Mouse (Mus musculus) midbrain, embryonic 10.5 days (tissue): ENCODE data around the gene Olfr549. TPM values are rescaled to one million over a fixed set of nuclear protein-coding genes. Genes with fewer than 3 reads are reported as not detected.

ENCODE experiments used
- DNase-seq: peaks from one replicate; pipeline ENCODE4 v3.0.0-alpha.2; 2017; ENCODE audit warnings: low spot score
- H3K27ac ChIP-seq: fragments of 300-500 bp; sonication (generic); replicated peaks from 2 replicates; pipeline ENCODE4 v1.5.1; 2016; ENCODE audit warnings: mild to moderate bottlenecking
- H3K27me3 ChIP-seq: fragments of 300-500 bp; sonication (generic); 2 replicates; pipeline ENCODE4 v1.6.1; 2016; ENCODE audit warnings: low read depth, mild to moderate bottlenecking; ENCODE audit not compliant: poor library complexity, severe bottlenecking
- H3K36me3 ChIP-seq: fragments of 300-500 bp; sonication (generic); 2 replicates; pipeline ENCODE4 v1.6.1; 2016; ENCODE audit warnings: mild to moderate bottlenecking, moderate library complexity
- H3K4me1 ChIP-seq: fragments of 300-500 bp; sonication (generic); 2 replicates; pipeline ENCODE4 v1.6.1; 2016
- H3K4me3 ChIP-seq: fragments of 300-500 bp; sonication (generic); 2 replicates; pipeline ENCODE4 v1.5.1; 2016; ENCODE audit warnings: mild to moderate bottlenecking, moderate library complexity
- H3K9me3 ChIP-seq: fragments of 300-500 bp; sonication (generic); replicated peaks from 2 replicates; pipeline ENCODE4 v1.6.1; 2016; ENCODE audit warnings: mild to moderate bottlenecking
- WGBS: fragments of 180-500 bp; shearing (Covaris S2); methylation state at CpG from one replicate; pipeline ENCODE4 v1.1.7; 2016; 5-methylcytosine and 5-hydroxymethylcytosine counted together
- polyA plus RNA-seq: library from polyadenylated mRNA; unstranded; fragments of >200 nt; fragmentation: Nextera tagmentation; extraction: Ambion mirVana; gene quantifications from 2 replicates; pipeline ENCODE4 v1.2.1, GENCODE M21; 2016

The Olfr549 gene
- polyA plus RNA-seq, 1 experiment from 2014 or later: not detected

DNA sequence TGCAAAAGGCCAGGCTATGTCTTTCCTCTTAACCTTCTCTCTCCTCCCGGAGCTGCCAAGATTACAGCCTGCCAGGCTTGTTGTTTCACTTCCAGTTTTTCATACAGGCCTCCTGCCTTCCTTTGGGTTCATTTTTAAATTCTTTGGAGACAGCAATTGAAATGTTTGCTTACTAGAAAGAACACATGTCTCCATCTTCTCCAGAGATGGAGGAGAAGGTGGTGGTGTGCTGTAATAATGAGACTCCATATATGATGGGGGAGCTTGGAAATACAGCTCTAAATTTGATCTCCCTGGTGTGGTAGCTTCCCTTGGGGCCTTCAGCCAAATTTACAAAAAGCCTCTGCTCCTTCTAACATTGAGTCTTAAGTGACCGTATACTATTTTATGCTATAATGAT is 9.1 kb upstream of the Olfr549 start, which contains the start of gene Olfr548-ps1:
TSS of gene Olfr548-ps1 (plus strand) at position 301 of the 400 bp plus-strand sequence.
- Histone ChIP-seq H3K27me3 (no peaks in the 10 kb centered on the region), H3K4me3 (no peak within 1 kb of the TSS), H3K36me3 (no peaks in the 10 kb centered on the region), H3K9me3 (no peaks in the 10 kb centered on the region), H3K27ac (no peak within 1 kb of the TSS), H3K4me1 (no peaks in the 10 kb centered on the region)
- WGBS: 86% methylated on average over 2 of the region's 2 CpGs
- DNase-seq: no peak

DNA sequence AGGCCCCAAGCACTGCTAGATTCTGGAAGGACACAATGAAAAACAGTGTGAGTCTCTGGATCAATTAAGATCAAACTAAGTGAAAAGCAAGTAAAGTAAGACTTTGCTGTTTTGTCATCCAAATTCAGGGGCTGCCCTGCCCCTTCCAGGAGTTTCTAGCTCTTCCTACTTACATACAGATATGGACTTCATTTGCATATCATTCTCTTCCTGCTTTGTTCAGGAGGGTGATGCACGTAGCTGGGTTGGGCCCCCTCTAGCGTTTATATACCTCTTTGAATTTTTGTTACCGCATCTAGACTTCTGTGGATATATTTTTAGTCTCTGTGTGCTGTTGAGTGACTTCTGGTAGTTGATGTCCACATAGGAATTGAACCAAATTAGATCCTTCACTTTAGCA is 8.4 kb upstream of the Olfr549 start:
- WGBS: 71% methylated on average over 3 of the region's 3 CpGs

DNA sequence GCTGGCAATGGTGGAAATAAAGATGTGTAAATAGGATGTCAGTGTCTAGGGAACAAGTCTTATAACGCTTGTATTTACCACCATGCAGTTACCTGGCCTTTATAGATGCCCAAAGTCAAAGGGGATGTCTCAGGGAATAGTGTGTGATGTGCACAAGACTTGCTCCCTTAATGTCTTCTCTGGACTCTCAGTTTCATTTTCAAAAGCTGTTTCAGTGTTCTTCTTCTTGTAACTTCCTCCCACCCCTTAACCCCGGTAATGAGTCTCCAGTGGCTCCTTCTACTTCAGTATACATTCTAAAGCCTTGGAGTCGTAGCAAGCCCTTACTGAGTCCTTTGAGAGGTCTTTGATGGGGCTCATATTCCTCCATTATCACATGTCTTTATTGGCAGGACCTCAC is 3.6 kb downstream of the Olfr549 start:
- Histone ChIP-seq H3K4me3 (no peak overlapping the region), H3K27ac (no peak overlapping the region), H3K27me3 (no peaks in the 10 kb centered on the region), H3K4me1 (no peaks in the 10 kb centered on the region), H3K36me3 (no peaks in the 10 kb centered on the region), H3K9me3 (no peaks in the 10 kb centered on the region)
- DNase-seq: no peak
- WGBS: 83% methylated on average over 3 of the region's 3 CpGs

More for the DNA sequence above, 8.4 kb upstream of the Olfr549 start:
- Histone ChIP-seq H3K9me3 (no peaks in the 10 kb centered on the region), H3K4me1 (no peaks in the 10 kb centered on the region), H3K27me3 (no peaks in the 10 kb centered on the region), H3K27ac (no peak overlapping the region), H3K4me3 (no peak overlapping the region), H3K36me3 (no peaks in the 10 kb centered on the region)
- no peak for DNase-seq

DNA sequence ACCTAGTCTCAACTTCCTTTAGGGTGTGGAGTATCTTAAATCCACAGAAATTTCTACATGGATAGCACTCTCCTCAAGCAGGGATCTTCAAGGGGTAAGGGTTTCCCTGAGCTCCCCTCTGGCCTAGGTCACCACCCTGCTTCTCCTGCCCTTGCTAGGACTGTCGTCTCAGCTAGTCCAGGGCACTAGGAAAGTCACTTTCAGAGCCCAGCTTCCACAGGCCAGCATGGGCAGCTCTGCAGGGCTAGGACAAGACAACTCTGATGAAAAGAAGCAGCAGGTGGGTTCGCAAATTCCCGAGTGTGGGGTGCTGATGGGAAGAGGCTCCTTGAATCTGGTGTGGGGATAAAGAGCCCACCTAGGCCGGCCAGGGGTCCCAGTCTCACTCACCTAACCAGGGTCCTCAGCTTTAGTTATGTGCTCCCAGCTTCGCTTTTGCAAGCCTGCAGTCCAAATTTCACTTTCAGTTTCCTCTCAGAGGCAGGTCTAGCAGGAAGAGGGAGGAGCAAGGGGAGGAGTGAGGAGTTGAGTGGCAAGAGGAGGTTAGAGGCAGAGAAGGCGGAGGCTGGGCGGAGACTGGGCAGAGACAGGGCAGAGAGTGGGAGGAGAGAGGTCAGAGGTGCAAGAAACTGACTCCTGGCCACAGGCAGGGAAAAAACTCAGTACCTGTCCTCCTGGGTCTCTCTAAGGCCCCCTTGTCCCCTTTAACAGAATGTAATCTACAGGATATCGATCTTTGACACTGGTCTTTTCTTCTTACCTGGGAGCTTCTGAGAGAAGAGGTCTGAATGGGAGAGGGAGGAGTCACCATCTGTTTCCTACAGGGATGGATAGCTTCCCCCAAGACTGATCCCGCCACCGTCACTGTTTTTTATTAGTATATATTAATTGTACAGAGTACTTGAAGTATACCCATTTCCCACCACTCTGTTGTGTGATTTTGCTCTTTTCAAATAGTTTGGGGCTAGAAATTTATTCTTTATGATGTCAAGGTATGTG is 15.6 kb downstream of the Olfr549 start, which contains the start of gene Trim21:
TSS of gene Trim21 (minus strand) at position 488 of the 999 bp plus-strand sequence.
- peak; percentile 62 for DNase-seq
- WGBS: 24% methylated on average over 10 of the region's 10 CpGs
- Histone ChIP-seq H3K27ac (peak within 1 kb of the TSS; percentile 77), H3K36me3 (no peaks in the 10 kb centered on the region), H3K27me3 (no peaks in the 10 kb centered on the region), H3K4me1 (peaks cover 29% of the 10 kb centered on the region), H3K4me3 (peak within 1 kb of the TSS; percentile 52), H3K9me3 (no peaks in the 10 kb centered on the region)

DNA sequence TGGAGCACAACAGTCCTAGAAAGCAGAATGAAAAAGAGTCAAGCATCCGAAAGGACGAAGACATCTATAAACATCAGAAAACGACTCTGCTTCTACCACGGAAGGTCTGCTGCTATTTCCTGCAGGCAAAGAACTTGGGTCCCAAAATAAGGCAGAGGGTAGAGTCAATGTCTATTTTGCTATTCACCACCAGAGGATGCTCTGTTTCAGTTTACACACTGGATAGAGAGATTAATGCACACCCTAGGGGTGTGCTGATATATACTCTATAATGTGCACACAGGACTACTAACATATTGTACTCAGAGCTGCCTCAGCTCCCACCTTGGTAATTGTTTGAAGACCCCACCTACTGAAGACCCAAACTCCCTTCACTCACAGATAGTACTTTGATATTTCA is 16.5 kb downstream of the Olfr549 start:
- Histone ChIP-seq H3K36me3 (no peaks in the 10 kb centered on the region), H3K27ac (no peak overlapping the region), H3K9me3 (no peaks in the 10 kb centered on the region), H3K4me1 (peaks cover 21% of the 10 kb centered on the region), H3K27me3 (0 out of 2 replicates have a peak, but pooled peaks cover 2% of the 10 kb centered on the region), H3K4me3 (no peak overlapping the region)
- DNase-seq: no peak
- 90% methylated on average over 4 of the region's 4 CpGs for WGBS

DNA sequence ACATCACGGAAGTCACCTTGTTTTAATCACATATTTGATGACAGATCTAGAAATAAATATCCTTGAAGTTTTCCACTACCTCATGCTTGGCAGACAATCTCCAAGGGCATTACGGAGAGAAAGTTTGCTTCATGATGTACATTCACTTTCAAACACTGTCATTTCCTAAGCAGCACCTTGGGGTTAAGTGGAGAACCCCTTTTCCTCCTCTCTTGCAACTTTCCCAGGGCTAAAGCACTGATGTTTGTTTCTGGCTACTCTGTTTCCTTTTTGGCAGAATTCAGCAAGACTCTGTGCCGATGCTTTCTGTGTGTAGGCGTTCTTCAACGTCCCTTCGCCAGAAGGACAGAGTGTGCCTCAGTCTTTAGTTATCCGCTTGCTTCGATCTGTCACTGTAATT is 21.5 kb downstream of the Olfr549 start, which contains the start of gene Olfr550:
TSS of gene Olfr550 (plus strand) at position 301 of the 400 bp plus-strand sequence.
- Histone ChIP-seq H3K36me3 (no peaks in the 10 kb centered on the region), H3K27me3 (peaks cover 10% of the 10 kb centered on the region; the same call in 1 of the 2 replicates), H3K27ac (0 out of 2 replicates have a peak within 1 kb of the TSS, but pooled peaks have one; percentile 13), H3K4me1 (peaks cover 22% of the 10 kb centered on the region), H3K9me3 (no peaks in the 10 kb centered on the region), H3K4me3 (no peak within 1 kb of the TSS)
- DNase-seq: no peak
- 93% methylated on average over 8 of the region's 8 CpGs for WGBS

DNA sequence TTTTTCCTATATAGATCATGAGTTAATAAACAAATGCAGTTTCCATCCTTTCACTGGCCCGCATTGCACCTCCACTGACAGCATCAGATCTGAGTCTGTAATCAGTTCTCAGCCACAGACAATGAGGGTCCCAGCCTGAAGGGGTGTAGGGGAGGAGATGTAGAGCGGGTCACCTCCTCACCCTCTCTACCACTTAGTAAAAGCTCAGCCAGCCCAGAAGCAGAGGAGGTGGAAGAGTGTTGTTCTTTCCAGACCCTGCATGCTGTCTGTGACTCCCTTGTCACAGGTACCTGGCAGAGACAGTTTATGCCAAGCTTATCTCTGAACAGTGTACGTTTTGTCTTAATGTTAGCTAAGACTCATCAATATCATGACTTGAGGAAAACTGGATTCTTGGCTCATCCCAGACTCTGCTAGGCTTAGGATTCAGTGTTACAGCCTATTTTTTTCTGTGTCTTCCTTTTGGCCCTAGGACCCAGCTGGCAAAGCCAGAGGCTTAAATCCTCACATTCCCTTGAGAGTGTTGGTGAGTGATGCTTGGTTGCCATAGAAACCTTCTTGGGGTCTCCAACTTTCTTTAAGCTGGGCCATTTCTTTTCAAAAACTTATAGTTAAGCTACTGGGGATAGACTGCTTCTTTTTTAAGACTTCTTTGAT is 23.6 kb downstream of the Olfr549 start:
- peaks cover 22% of the 10 kb centered on the region for H3K4me1 ChIP-seq
- 53% methylated on average over 3 of the region's 3 CpGs for WGBS
- H3K27ac ChIP-seq: peak overlapping the region; percentile 57
- no peak overlapping the region for H3K4me3 ChIP-seq
- H3K27me3 ChIP-seq: peaks cover 10% of the 10 kb centered on the region; the same call in 1 of the 2 replicates
- no peaks in the 10 kb centered on the region for H3K9me3 ChIP-seq
- peak; percentile 53 for DNase-seq
- no peaks in the 10 kb centered on the region for H3K36me3 ChIP-seq

DNA sequence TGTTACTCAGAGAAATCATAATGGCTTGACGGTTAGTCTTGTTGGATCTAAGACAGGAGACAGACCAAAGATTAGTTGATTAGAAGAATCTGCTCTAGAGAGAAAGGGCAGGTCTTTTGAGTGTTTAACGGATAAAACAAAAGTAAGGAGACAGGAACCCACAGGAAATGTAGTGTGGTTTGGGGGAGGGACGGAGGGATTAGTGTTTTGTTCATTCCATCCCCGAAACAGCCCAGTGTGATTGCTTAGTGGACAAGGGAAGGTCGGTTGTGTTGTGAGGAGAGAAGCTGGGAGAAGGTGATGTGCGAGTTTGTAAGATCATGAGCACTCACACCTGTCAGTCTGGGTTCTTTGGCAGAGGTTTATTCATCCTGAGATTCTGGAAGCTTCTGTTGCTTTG is 26.3 kb downstream of the Olfr549 start:
- Histone ChIP-seq H3K27ac (no peak overlapping the region), H3K9me3 (no peaks in the 10 kb centered on the region), H3K4me3 (no peak overlapping the region), H3K27me3 (peaks cover 10% of the 10 kb centered on the region; the same call in 1 of the 2 replicates), H3K4me1 (peaks cover 22% of the 10 kb centered on the region), H3K36me3 (no peaks in the 10 kb centered on the region)
- 64% methylated on average over 6 of the region's 6 CpGs for WGBS
- no peak for DNase-seq

DNA sequence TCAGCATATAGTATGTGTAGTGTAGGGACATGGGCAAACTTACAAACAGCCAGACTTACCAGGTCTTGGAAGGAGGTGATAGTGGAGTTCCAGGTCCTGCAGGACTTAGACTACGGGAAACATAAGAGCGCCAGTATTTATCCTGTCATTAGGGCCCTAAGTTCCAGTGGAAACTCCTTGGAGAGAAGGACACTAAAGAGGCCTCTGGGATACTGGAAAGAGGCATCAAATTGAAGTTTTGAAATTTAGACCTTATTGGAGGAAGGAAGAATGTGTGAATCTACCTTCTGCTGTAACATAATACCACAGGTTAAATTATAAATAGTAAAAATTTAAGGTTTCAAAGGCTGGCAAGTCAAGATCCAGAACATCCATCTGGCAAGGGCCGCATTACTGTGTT is 42.1 kb downstream of the Olfr549 start, which contains the start of gene Olfr551:
TSS of gene Olfr551 (minus strand) at position 101 of the 400 bp plus-strand sequence.
- Histone ChIP-seq H3K36me3 (no peaks in the 10 kb centered on the region), H3K4me1 (no peaks in the 10 kb centered on the region), H3K9me3 (no peaks in the 10 kb centered on the region), H3K27ac (no peak within 1 kb of the TSS), H3K27me3 (no peaks in the 10 kb centered on the region), H3K4me3 (no peak within 1 kb of the TSS)
- no peak for DNase-seq
- WGBS: 96% methylated on average over 3 of the region's 3 CpGs

DNA sequence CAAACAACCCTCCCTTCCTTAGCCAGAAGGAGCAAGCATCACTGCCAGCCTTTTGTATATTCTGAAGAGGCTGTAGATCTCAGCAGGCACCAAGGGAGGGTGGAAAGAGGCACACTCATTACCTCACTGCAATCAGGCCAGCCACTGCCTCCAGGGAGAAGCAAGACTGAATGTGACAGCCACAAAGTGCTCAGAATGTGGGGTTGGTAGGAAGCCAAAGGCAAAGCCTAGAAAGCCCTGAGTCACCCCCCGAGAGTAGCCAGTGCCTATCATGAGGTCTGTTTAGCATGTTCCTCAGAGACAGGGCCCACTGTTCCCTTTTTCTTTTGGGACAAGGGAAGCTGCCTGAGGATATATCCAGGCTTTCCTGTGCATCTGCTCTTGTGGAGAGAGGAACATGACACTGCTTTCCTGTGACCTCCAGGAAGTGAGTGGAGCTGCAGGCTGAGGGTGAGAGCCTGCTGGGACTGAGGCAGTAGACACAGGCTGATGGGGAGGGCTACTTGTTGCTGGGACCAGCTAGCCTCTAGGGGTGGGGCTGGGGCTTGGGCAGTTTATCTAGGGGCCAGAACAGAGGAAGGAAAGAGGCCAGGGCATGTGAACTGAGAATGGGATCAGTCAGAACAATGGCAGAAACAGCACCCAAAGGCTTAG is 47.8 kb downstream of the Olfr549 start, which contains the start of gene Olfr552:
TSS of gene Olfr552 (plus strand) at position 393 of the 654 bp plus-strand sequence.
- no peaks in the 10 kb centered on the region for H3K27me3 ChIP-seq
- no peaks in the 10 kb centered on the region for H3K9me3 ChIP-seq
- 81% methylated on average over 1 of the region's 1 CpGs for WGBS
- no peaks in the 10 kb centered on the region for H3K4me1 ChIP-seq
- DNase-seq: no peak
- H3K36me3 ChIP-seq: no peaks in the 10 kb centered on the region
- H3K27ac ChIP-seq: no peak within 1 kb of the TSS
- no peak within 1 kb of the TSS for H3K4me3 ChIP-seq
